Mouse (Mus musculus): ENCODE results near the gene Jade3. TPM values are rescaled to one million over a fixed set of nuclear protein-coding genes. Genes with fewer than 3 reads are reported as not detected.
"Not testable (repeated sequence)": the region's sequence is repeated elsewhere in the genome, so short reads cannot be mapped to it uniquely, and the experiment has no call there.

Gene Jade3
- total RNA-seq (2022), result 1 to 10 TPM; 6.3 to 8.9 (median 6.7) TPM

GRCm38 (mm10) chrX:20425140-20425838, at the start of gene Jade3:
TSS of gene Jade3 (plus strand) at chrX:20425688.
- peak; percentile 20 to 45 for DNase-seq (ENCODE audit: low spot score in 2 of 2)

- DNase-seq (ENCODE audit: low spot score in 2 of 2), result no peak
Observed at GRCm38 (mm10) chrX:20379347-20380014, 46.0 kb upstream of the Jade3 start.

- DNase-seq (ENCODE audit: low spot score in 2 of 2), result no peak
Observed at GRCm38 (mm10) chrX:20382260-20382659, 43.2 kb upstream of the Jade3 start.

GRCm38 (mm10) chrX:20387006-20387405, 38.5 kb upstream of the Jade3 start:
- DNase-seq (ENCODE audit: low spot score in 2 of 2), result no peak

GRCm38 (mm10) chrX:20391964-20392363, 33.5 kb upstream of the Jade3 start:
- not testable (repeated sequence) for DNase-seq (ENCODE audit: low spot score in 2 of 2)

- DNase-seq (ENCODE audit: low spot score in 2 of 2), result no peak
Observed at GRCm38 (mm10) chrX:20392942-20393341, 32.5 kb upstream of the Jade3 start.

GRCm38 (mm10) chrX:20404068-20404467, 21.4 kb upstream of the Jade3 start:
- DNase-seq (ENCODE audit: low spot score in 2 of 2), result no peak

- no peak for DNase-seq (ENCODE audit: low spot score in 2 of 2)
Observed at GRCm38 (mm10) chrX:20406909-20407308, 18.6 kb upstream of the Jade3 start.

- DNase-seq (ENCODE audit: low spot score in 2 of 2), result no peak
Observed at GRCm38 (mm10) chrX:20407676-20408075, 17.8 kb upstream of the Jade3 start.

- DNase-seq (ENCODE audit: low spot score in 2 of 2), result no peak
Observed at GRCm38 (mm10) chrX:20411382-20411781, 14.1 kb upstream of the Jade3 start.

GRCm38 (mm10) chrX:20412221-20412620, 13.3 kb upstream of the Jade3 start:
- DNase-seq (ENCODE audit: low spot score in 2 of 2), result no peak

GRCm38 (mm10) chrX:20414885-20415622, 10.4 kb upstream of the Jade3 start:
- peak; percentile 5 to 47 for DNase-seq (ENCODE audit: low spot score in 2 of 2)

- no peak for DNase-seq (ENCODE audit: low spot score in 2 of 2)
Observed at GRCm38 (mm10) chrX:20418461-20418860, 7.0 kb upstream of the Jade3 start.

- DNase-seq (ENCODE audit: low spot score in 2 of 2), result no peak
Observed at GRCm38 (mm10) chrX:20419536-20419935, 6.0 kb upstream of the Jade3 start.

GRCm38 (mm10) chrX:20425839-20426449, 456 bp downstream of the Jade3 start:
- peak in 1 of 2 experiments; percentile 12 for DNase-seq (ENCODE audit: low spot score in 2 of 2)

- no peak for DNase-seq (ENCODE audit: low spot score in 2 of 2)
Observed at GRCm38 (mm10) chrX:20483213-20483612, 57.7 kb downstream of the Jade3 start.

- no peak for DNase-seq (ENCODE audit: low spot score in 2 of 2)
Observed at GRCm38 (mm10) chrX:20497682-20498081, 72.2 kb downstream of the Jade3 start.

GRCm38 (mm10) chrX:20520290-20520939, 94.9 kb downstream of the Jade3 start:
- DNase-seq (ENCODE audit: low spot score in 2 of 2), result no peak

GRCm38 (mm10) chrX:20521578-20521977, 96.1 kb downstream of the Jade3 start:
- no peak for DNase-seq (ENCODE audit: low spot score in 2 of 2)

- no peak for DNase-seq (ENCODE audit: low spot score in 2 of 2)
Observed at GRCm38 (mm10) chrX:20532621-20533020, 107.1 kb downstream of the Jade3 start.

- no peak for DNase-seq (ENCODE audit: low spot score in 2 of 2)
Observed at GRCm38 (mm10) chrX:20543867-20544266, 118.4 kb downstream of the Jade3 start.

Measured in left cerebral cortex, adult 8-10 months (tissue).